ENCODE assay signal across 8 mouse cellular contexts in the genomic region with DNA sequence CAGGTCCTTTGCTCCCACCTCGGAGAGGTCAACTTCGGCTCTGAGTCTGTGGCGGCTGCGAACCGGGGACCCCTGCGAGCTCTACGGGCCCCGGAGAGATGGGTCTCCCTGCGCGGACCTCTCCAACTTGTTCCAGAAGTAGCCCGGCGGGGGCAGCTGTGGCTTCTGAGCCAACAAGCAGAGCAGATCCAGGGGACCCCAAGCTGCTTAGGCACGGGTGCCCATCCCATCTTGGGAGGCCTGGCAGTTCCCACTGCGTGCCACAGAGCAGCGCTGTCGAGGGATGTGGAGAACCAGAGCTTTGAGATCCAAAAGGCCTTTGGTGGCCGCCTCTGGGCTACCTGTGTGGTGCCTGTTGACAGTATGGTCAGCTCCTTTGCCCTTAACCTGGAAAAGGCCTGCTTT.
A peak's percentile ranks its signal among the peaks of the same experiment; 100 is the strongest.
DNase-seq lines count a peak whose midpoint lies in the region; ATAC-seq and TF ChIP-seq lines count a peak whose summit lies in the region.

No protein-coding gene starts in this region.

- H3K4me1 ChIP-seq in hindbrain, postnatal 0 days (ENCODE audit: insufficient read depth, low read length), result no peaks in the 10 kb centered on the region

- DNase-seq in adrenal gland, adult 8-10 months, result peak; percentile 49
- peak; percentile 82 for DNase-seq in embryo, embryonic 10.5 days (ENCODE audit: low spot score)
- peak; percentile 44 for DNase-seq in gastrocnemius, postnatal 10 days
- peak; percentile 86 for DNase-seq in hindbrain, postnatal 0 days (ENCODE audit: low spot score)
- DNase-seq in left cerebral cortex, postnatal 14 days (ENCODE audit: low spot score in 2 of 2), result peak; percentile 76 to 78
- DNase-seq in right cerebral cortex, postnatal 14 days, result peak; percentile 74
- DNase-seq in c-Kit-positive CD71-positive TER-119-positive erythroid progenitor cells, embryonic 14.5 days (ENCODE audit: low spot score), result no peak

- H3K36me3 ChIP-seq in hindbrain, postnatal 0 days (ENCODE audit: insufficient read depth, low read length), result no peaks in the 10 kb centered on the region

- intact Hi-C loops in left cerebral cortex, postnatal 14 days (cut with DNase I), result loop anchor here (5.0 kb wide), 3 partner anchors 40 to 115 kb away; no protein-coding TSS in a partner anchor

- 0% methylated on average over 17 of the region's 17 CpGs for WGBS in hindbrain, postnatal 0 days

- H3K27me3 ChIP-seq in hindbrain, postnatal 0 days (ENCODE audit: insufficient read depth, low read length), result no peaks in the 10 kb centered on the region

- TF ChIP-seq CTCF in hindbrain, postnatal 0 days (IDR thresholded peaks at IDR 0.05; ENCODE audit: low read depth), result peak; percentile 85

- peak overlapping the region; percentile 75 for H3K9ac ChIP-seq in hindbrain, postnatal 0 days (replicated peaks; ENCODE audit: low read length)

- H3K9me3 ChIP-seq in hindbrain, postnatal 0 days (ENCODE audit: low read length), result no peaks in the 10 kb centered on the region

- peak overlapping the region; percentile 63 for H3K4me3 ChIP-seq in hindbrain, postnatal 0 days (ENCODE audit: low read length)

- ATAC-seq in hindbrain, postnatal 0 days, result peak; percentile 79
- ATAC-seq in megakaryocyte, adult 5-6 weeks (ENCODE audit: poor library complexity, severe bottlenecking), result peak; percentile 46; the same call in 1 of the 2 replicates

- H3K4me2 ChIP-seq in hindbrain, postnatal 0 days (ENCODE audit: low read depth, low read length), result peak overlapping the region; percentile 68

- H3K27ac ChIP-seq in hindbrain, postnatal 0 days, result peak overlapping the region; percentile 86
